Mouse (Mus musculus) embryonic fibroblast, embryonic 13.5 days (primary cell): ENCODE measurements around the gene Cldn2.

ENCODE experiments used
- CTCF ChIP-seq: IDR thresholded peaks from 2 replicates; pipeline ENCODE4 v1.5.1; 2011; ENCODE audit warnings: mild to moderate bottlenecking, control low read depth, low read length, moderate library complexity, borderline replicate concordance; ENCODE audit not compliant: insufficient read depth
- POLR2A ChIP-seq: IDR thresholded peaks from 2 replicates; pipeline ENCODE4 v1.6.1; 2011; ENCODE audit warnings: low read depth, mild to moderate bottlenecking, control low read depth, low read length, moderate library complexity

GRCm38 (mm10) chrX:139832464-139832863, 31.8 kb downstream of the Cldn2 start:
- TF ChIP-seq CTCF (peak; percentile 46; the same call in 1 of the 2 replicates), POLR2A (no peak)
